Comparison of ENCODE assay signal across 22 mouse cellular contexts in genomic region chr17:27453045-27453444, GRCm38 (mm10).
"Had no signal": no experiment of that assay in that cellular context is flagged by ENCODE, and none has a peak within 500 bp of the region (broad histone marks: within the 10 kb centered on the region; RNA-seq: fewer than 3 reads in every experiment).

No protein-coding gene starts in this region.

- H3K4me1 ChIP-seq: limb, embryonic 12.5 days; limb, embryonic 15.5 days; liver, embryonic 15.5 days; lung, embryonic 15.5 days; megakaryocyte, embryonic 14.5 days; stomach, embryonic 15.5 days had no signal

- H3K36me3 ChIP-seq: limb, embryonic 12.5 days; limb, embryonic 15.5 days; liver, embryonic 15.5 days; lung, embryonic 15.5 days; midbrain, embryonic 10.5 days; midbrain, embryonic 13.5 days; neural tube, embryonic 13.5 days; stomach, embryonic 15.5 days had no signal

- H3K27me3 ChIP-seq: limb, embryonic 15.5 days; liver, embryonic 15.5 days; lung, embryonic 15.5 days; midbrain, embryonic 13.5 days; neural tube, embryonic 13.5 days; stomach, embryonic 15.5 days had no signal

- DNase-seq: kidney, adult 9 months; kidney, postnatal 14 days; kidney, postnatal 4 days; left cerebral cortex, postnatal 4 days; lung, adult 18-20 months; lung, postnatal 10 days; lung, postnatal 36 days; retina, postnatal 1 day; right cerebral cortex, postnatal 25 days; spleen, adult 18-20 months; thymus, adult 2 months; thymus, postnatal 25 days had no signal

- H3K4me3 ChIP-seq: limb, embryonic 12.5 days; limb, embryonic 15.5 days; liver, embryonic 15.5 days; lung, embryonic 15.5 days; megakaryocyte, embryonic 14.5 days; midbrain, embryonic 10.5 days; midbrain, embryonic 13.5 days; myocyte; neural tube, embryonic 13.5 days; stomach, embryonic 15.5 days had no signal

- H3K27ac ChIP-seq: limb, embryonic 12.5 days; limb, embryonic 15.5 days; liver, embryonic 15.5 days; lung, embryonic 15.5 days; midbrain, embryonic 10.5 days; midbrain, embryonic 13.5 days; neural tube, embryonic 13.5 days; stomach, embryonic 15.5 days had no signal
